Mouse (Mus musculus) neural tube, embryonic 13.5 days (tissue): ENCODE results near the gene Spin1. TPM values are rescaled to one million over a fixed set of nuclear protein-coding genes. Genes with fewer than 3 reads are reported as not detected.
A peak's percentile ranks its signal among the peaks of the same experiment; 100 is the strongest.
"Not testable (repeated sequence)": the region's sequence is repeated elsewhere in the genome, so short reads cannot be mapped to it uniquely, and the experiment has no call there.

ENCODE experiments used
- ATAC-seq: fragments of 200-750 bp; cut with Nextera tagmentation; 2 replicates; pipeline ENCODE4 v1.8.0; 2017; ENCODE audit warnings: low read depth, mild to moderate bottlenecking, moderate TSS enrichment, moderate library complexity
- H3K27ac ChIP-seq: fragments of 300-500 bp; sonication (generic); replicated peaks from 2 replicates; pipeline ENCODE4 v1.5.1; 2015; ENCODE audit warnings: moderate library complexity, mild to moderate bottlenecking, inconsistent platforms
- H3K27me3 ChIP-seq: fragments of 300-500 bp; sonication (generic); 2 replicates; pipeline ENCODE4 v1.6.1; 2015; ENCODE audit warnings: mild to moderate bottlenecking, inconsistent platforms
- H3K36me3 ChIP-seq: fragments of 300-500 bp; sonication (generic); 2 replicates; pipeline ENCODE4 v1.6.1; 2015; ENCODE audit warnings: mild to moderate bottlenecking, inconsistent platforms
- H3K4me1 ChIP-seq: fragments of 300-500 bp; sonication (generic); replicated peaks from 2 replicates; pipeline ENCODE4 v1.6.1; 2015; ENCODE audit warnings: inconsistent platforms
- H3K4me2 ChIP-seq: fragments of 300-500 bp; sonication (generic); 2 replicates; pipeline ENCODE4 v1.6.1; 2015; ENCODE audit warnings: inconsistent platforms, mild to moderate bottlenecking, moderate library complexity
- H3K4me3 ChIP-seq: fragments of 300-500 bp; sonication (generic); 2 replicates; pipeline ENCODE4 v1.5.1; 2015; ENCODE audit warnings: mild to moderate bottlenecking, inconsistent platforms
- H3K9ac ChIP-seq: fragments of 300-500 bp; sonication (generic); 2 replicates; pipeline ENCODE4 v1.6.1; 2015; ENCODE audit warnings: moderate library complexity, mild to moderate bottlenecking, inconsistent platforms
- H3K9me3 ChIP-seq: fragments of 300-500 bp; sonication (generic); 2 replicates; pipeline ENCODE4 v1.6.1; 2016; ENCODE audit warnings: inconsistent platforms
- WGBS: fragments of 180-500 bp; shearing (Covaris S2); methylation state at CpG from one replicate; pipeline ENCODE4 v1.1.7; 2015; 5-methylcytosine and 5-hydroxymethylcytosine counted together
- polyA plus RNA-seq: library from polyadenylated mRNA; unstranded; fragments of >200 nt; fragmentation: Nextera tagmentation; extraction: Ambion mirVana; gene quantifications from 2 replicates; pipeline ENCODE4 v1.2.1, GENCODE M21; 2015

The Spin1 gene
- polyA plus RNA-seq, 1 experiment from 2014 or later: 121 TPM

- peak overlapping the region; percentile 95 for H3K27ac ChIP-seq
- no peaks in the 10 kb centered on the region for H3K27me3 ChIP-seq
- peaks cover 33% of the 10 kb centered on the region for H3K4me1 ChIP-seq
- H3K36me3 ChIP-seq: no peaks in the 10 kb centered on the region
- H3K9ac ChIP-seq: peak overlapping the region; percentile 96
- peak overlapping the region; percentile 83 for H3K4me3 ChIP-seq
- peak overlapping the region; percentile 60 for H3K4me2 ChIP-seq
- WGBS: 1% methylated on average over 60 of the region's 89 CpGs
- ATAC-seq: peak; percentile 73
- H3K9me3 ChIP-seq: no peaks in the 10 kb centered on the region
Observed at GRCm38 (mm10) chr13:51101016-51101776, 516 bp downstream of the Spin1 start.

- ATAC-seq: no peak
- H3K4me1 ChIP-seq: peaks cover 33% of the 10 kb centered on the region
- peak overlapping the region; percentile 95 for H3K27ac ChIP-seq
- 0 out of 2 replicates have a peak, but pooled peaks cover 2% of the 10 kb centered on the region for H3K36me3 ChIP-seq
- 0 out of 2 replicates have a peak, but pooled peaks cover 4% of the 10 kb centered on the region for H3K9me3 ChIP-seq
- WGBS: 36% methylated on average over 11 of the region's 11 CpGs
- H3K4me2 ChIP-seq: peak overlapping the region; percentile 60
- H3K9ac ChIP-seq: peak overlapping the region; percentile 96
- peak overlapping the region; percentile 83 for H3K4me3 ChIP-seq
- no peaks in the 10 kb centered on the region for H3K27me3 ChIP-seq
Observed at GRCm38 (mm10) chr13:51101777-51102132, 1.1 kb downstream of the Spin1 start.

GRCm38 (mm10) chr13:51103111-51103725 lies 2.5 kb downstream of the Spin1 start:
- peak overlapping the region; percentile 60 for H3K4me2 ChIP-seq
- H3K4me1 ChIP-seq: peaks cover 31% of the 10 kb centered on the region
- H3K36me3 ChIP-seq: 0 out of 2 replicates have a peak, but pooled peaks cover 5% of the 10 kb centered on the region
- H3K4me3 ChIP-seq: peak overlapping the region; percentile 83; the same call in 1 of the 2 replicates
- no peak overlapping the region for H3K27ac ChIP-seq
- no peak overlapping the region for H3K9ac ChIP-seq
- 0 out of 2 replicates have a peak, but pooled peaks cover 4% of the 10 kb centered on the region for H3K9me3 ChIP-seq
- H3K27me3 ChIP-seq: no peaks in the 10 kb centered on the region
- WGBS: 84% methylated on average over 9 of the region's 9 CpGs
- no peak for ATAC-seq

GRCm38 (mm10) chr13:51103861-51104650 lies 3.4 kb downstream of the Spin1 start:
- Histone ChIP-seq H3K9ac (no peak overlapping the region), H3K4me1 (peaks cover 23% of the 10 kb centered on the region), H3K36me3 (0 out of 2 replicates have a peak, but pooled peaks cover 5% of the 10 kb centered on the region), H3K27ac (no peak overlapping the region), H3K9me3 (peaks cover 4% of the 10 kb centered on the region; the same call in 1 of the 2 replicates), H3K4me3 (no peak overlapping the region), H3K27me3 (no peaks in the 10 kb centered on the region), H3K4me2 (no peak overlapping the region)
- WGBS: 98% methylated on average over 9 of the region's 9 CpGs
- ATAC-seq: no peak

DNA sequence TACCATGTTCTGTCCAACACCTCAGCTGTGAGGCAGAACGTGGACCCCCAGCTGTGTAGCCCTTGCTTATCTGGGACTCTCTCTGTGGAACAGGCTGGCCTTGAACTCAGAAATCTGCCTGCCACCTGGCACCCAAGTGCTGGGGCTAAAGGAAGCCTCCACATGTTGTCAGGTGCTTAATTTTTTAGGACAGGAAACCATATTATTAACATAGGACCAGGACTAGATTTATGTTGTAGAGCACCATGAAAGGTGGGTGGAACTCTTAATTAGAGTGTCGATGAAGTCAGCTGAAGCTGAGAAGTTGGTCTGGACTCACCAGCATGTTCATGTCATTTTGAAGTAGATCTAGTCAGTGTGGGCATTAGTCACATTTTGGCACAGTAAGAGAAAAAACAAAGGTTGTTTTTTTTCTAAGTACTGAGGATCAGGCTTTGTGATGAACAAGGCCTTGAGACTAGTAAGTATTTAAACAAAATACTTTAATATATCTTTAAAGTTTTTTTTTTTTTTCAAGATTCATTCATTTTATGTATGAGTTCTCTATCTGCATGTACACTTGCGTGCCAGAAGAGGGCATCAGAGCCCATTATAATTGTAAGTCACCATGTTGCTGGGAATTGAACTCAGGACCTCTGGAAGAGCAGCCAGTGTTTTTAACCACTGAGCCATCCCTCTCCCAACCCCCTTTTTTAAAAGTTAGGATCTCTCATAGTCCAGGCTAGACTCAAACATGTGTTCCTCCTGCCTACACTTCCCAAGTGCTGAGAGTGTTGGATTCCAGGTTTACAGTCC lies 5.4 kb downstream of the Spin1 start:
- Histone ChIP-seq H3K27ac (no peak overlapping the region), H3K4me1 (peaks cover 14% of the 10 kb centered on the region), H3K36me3 (peaks cover 21% of the 10 kb centered on the region; the same call in 1 of the 2 replicates), H3K9me3 (peaks cover 18% of the 10 kb centered on the region), H3K4me3 (no peak overlapping the region), H3K27me3 (no peaks in the 10 kb centered on the region), H3K9ac (no peak overlapping the region), H3K4me2 (no peak overlapping the region)
- ATAC-seq: no peak
- WGBS: 96% methylated on average over 3 of the region's 3 CpGs

GRCm38 (mm10) chr13:51106816-51107215 lies 6.1 kb downstream of the Spin1 start:
- H3K9me3 ChIP-seq: peaks cover 23% of the 10 kb centered on the region
- no peak overlapping the region for H3K9ac ChIP-seq
- no peaks in the 10 kb centered on the region for H3K27me3 ChIP-seq
- ATAC-seq: no peak
- peaks cover 22% of the 10 kb centered on the region for H3K36me3 ChIP-seq
- WGBS: 93% methylated on average over 4 of the region's 4 CpGs
- no peak overlapping the region for H3K4me2 ChIP-seq
- H3K4me1 ChIP-seq: peaks cover 14% of the 10 kb centered on the region
- H3K27ac ChIP-seq: no peak overlapping the region
- no peak overlapping the region for H3K4me3 ChIP-seq

DNA sequence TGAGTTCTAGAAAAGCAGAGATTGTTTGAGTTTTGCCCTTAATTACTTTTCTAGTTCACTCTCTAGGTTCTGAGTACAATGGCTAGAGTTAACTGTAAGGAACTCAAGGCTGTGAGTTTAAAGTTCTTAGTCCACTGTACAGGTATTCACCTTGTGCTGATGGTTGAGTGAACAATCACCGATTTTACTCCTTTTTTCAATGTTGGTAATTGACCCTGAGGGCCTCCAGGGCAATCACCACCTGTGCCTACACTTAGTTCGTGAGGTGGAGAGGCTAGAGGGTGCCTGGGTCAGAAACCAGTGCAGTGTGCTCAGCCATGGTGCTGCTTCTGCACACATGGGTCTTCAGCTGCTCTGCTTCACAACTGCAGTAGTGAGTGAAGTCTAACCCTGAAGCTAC lies 8.8 kb downstream of the Spin1 start:
- Histone ChIP-seq H3K4me1 (no peaks in the 10 kb centered on the region), H3K9ac (no peak overlapping the region), H3K9me3 (peaks cover 23% of the 10 kb centered on the region), H3K4me3 (no peak overlapping the region), H3K36me3 (peaks cover 28% of the 10 kb centered on the region), H3K27ac (no peak overlapping the region), H3K27me3 (no peaks in the 10 kb centered on the region), H3K4me2 (no peak overlapping the region)
- 96% methylated on average over 2 of the region's 2 CpGs for WGBS
- no peak for ATAC-seq

DNA sequence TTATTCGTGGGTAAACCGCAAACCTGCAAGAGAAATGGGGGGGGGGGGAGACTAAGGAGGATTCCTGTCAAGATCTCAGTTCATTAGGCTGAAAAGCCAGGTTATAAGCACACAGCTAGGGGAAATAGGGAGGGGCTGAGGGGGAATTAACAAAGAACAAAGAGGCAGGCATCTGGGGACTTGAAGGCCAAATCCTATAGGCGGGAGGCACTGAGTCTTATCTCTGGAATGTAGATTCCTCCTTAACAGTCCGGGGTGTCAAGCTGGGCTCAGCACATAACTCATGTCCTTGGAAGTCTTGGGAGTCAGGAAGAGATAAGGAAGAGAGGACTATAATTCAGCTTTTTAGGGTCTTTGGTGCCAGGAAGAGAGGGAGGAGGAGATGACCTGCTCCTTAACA lies 13.7 kb downstream of the Spin1 start:
- Histone ChIP-seq H3K4me1 (peaks cover 28% of the 10 kb centered on the region), H3K9me3 (peaks cover 19% of the 10 kb centered on the region), H3K36me3 (peaks cover 23% of the 10 kb centered on the region)
- WGBS: 78% methylated on average over 4 of the region's 4 CpGs
- H3K27me3 ChIP-seq, H3K4me2 ChIP-seq, H3K27ac ChIP-seq, ATAC-seq, H3K9ac ChIP-seq, H3K4me3 ChIP-seq: not testable (repeated sequence)

- Histone ChIP-seq H3K36me3 (peaks cover 10% of the 10 kb centered on the region; the same call in 1 of the 2 replicates), H3K27ac (no peak overlapping the region), H3K4me1 (peaks cover 41% of the 10 kb centered on the region), H3K4me2 (no peak overlapping the region), H3K27me3 (no peaks in the 10 kb centered on the region), H3K9me3 (peaks cover 9% of the 10 kb centered on the region; the same call in 1 of the 2 replicates), H3K4me3 (no peak overlapping the region), H3K9ac (no peak overlapping the region)
- 0 out of 2 replicates have a peak, but pooled peaks have one; percentile 19 for ATAC-seq
- 85% methylated on average over 3 of the region's 3 CpGs for WGBS
Observed at GRCm38 (mm10) chr13:51115762-51116161, 15.1 kb downstream of the Spin1 start.

- ATAC-seq: no peak
- Histone ChIP-seq H3K9me3 (no peaks in the 10 kb centered on the region), H3K27me3 (no peaks in the 10 kb centered on the region), H3K36me3 (peaks cover 10% of the 10 kb centered on the region), H3K4me3 (no peak overlapping the region), H3K27ac (no peak overlapping the region), H3K9ac (no peak overlapping the region), H3K4me2 (no peak overlapping the region), H3K4me1 (peaks cover 72% of the 10 kb centered on the region)
- WGBS: 12% methylated on average over 4 of the region's 4 CpGs
Observed at GRCm38 (mm10) chr13:51120734-51121133, 20.1 kb downstream of the Spin1 start.

GRCm38 (mm10) chr13:51121966-51122365 lies 21.3 kb downstream of the Spin1 start:
- Histone ChIP-seq H3K9me3 (no peaks in the 10 kb centered on the region), H3K4me2 (no peak overlapping the region), H3K4me1 (peaks cover 77% of the 10 kb centered on the region), H3K9ac (no peak overlapping the region), H3K27me3 (no peaks in the 10 kb centered on the region), H3K36me3 (peaks cover 10% of the 10 kb centered on the region), H3K4me3 (no peak overlapping the region), H3K27ac (no peak overlapping the region)
- 26% methylated on average over 1 of the region's 1 CpGs for WGBS
- ATAC-seq: no peak
